Mouse (Mus musculus) midbrain, embryonic 10.5 days (tissue): ENCODE measurements at regions not wholly inside any gene's neighbourhood (a gene's known extent, or its start where the extent isn't known, plus 50 kb on each side); places are given as distances from the start of the nearest gene placed in this dataset.

Source experiments
- DNase-seq: peaks from one replicate; pipeline ENCODE4 v3.0.0-alpha.2; 2017; ENCODE audit warnings: low spot score
- H3K27ac ChIP-seq: fragments of 300-500 bp; sonication (generic); replicated peaks from 2 replicates; pipeline ENCODE4 v1.5.1; 2016; ENCODE audit warnings: mild to moderate bottlenecking
- H3K27me3 ChIP-seq: fragments of 300-500 bp; sonication (generic); 2 replicates; pipeline ENCODE4 v1.6.1; 2016; ENCODE audit warnings: low read depth, mild to moderate bottlenecking; ENCODE audit not compliant: poor library complexity, severe bottlenecking
- H3K36me3 ChIP-seq: fragments of 300-500 bp; sonication (generic); 2 replicates; pipeline ENCODE4 v1.6.1; 2016; ENCODE audit warnings: mild to moderate bottlenecking, moderate library complexity
- H3K4me1 ChIP-seq: fragments of 300-500 bp; sonication (generic); 2 replicates; pipeline ENCODE4 v1.6.1; 2016
- H3K4me3 ChIP-seq: fragments of 300-500 bp; sonication (generic); 2 replicates; pipeline ENCODE4 v1.5.1; 2016; ENCODE audit warnings: mild to moderate bottlenecking, moderate library complexity
- H3K9me3 ChIP-seq: fragments of 300-500 bp; sonication (generic); replicated peaks from 2 replicates; pipeline ENCODE4 v1.6.1; 2016; ENCODE audit warnings: mild to moderate bottlenecking
- WGBS: fragments of 180-500 bp; shearing (Covaris S2); methylation state at CpG from one replicate; pipeline ENCODE4 v1.1.7; 2016; 5-methylcytosine and 5-hydroxymethylcytosine counted together

GRCm38 (mm10) chr13:10630467-10630866, 269.8 kb upstream of the Chrm3 start:
- H3K27ac ChIP-seq: no peak overlapping the region
- H3K9me3 ChIP-seq: no peaks in the 10 kb centered on the region
- H3K27me3 ChIP-seq: no peaks in the 10 kb centered on the region
- DNase-seq: no peak
- H3K36me3 ChIP-seq: no peaks in the 10 kb centered on the region
- no peak overlapping the region for H3K4me3 ChIP-seq
- 81% methylated on average over 2 of the region's 2 CpGs for WGBS
- H3K4me1 ChIP-seq: no peaks in the 10 kb centered on the region

- H3K27ac ChIP-seq: no peak overlapping the region
- no peak for DNase-seq
- H3K27me3 ChIP-seq: no peaks in the 10 kb centered on the region
- no peak overlapping the region for H3K4me3 ChIP-seq
- H3K36me3 ChIP-seq: no peaks in the 10 kb centered on the region
- no peaks in the 10 kb centered on the region for H3K9me3 ChIP-seq
- H3K4me1 ChIP-seq: no peaks in the 10 kb centered on the region
Observed at GRCm38 (mm10) chr13:10619661-10620060, 259.0 kb upstream of the Chrm3 start.

GRCm38 (mm10) chr13:10618421-10618954, 257.8 kb upstream of the Chrm3 start:
- H3K4me3 ChIP-seq: no peak overlapping the region
- no peak overlapping the region for H3K27ac ChIP-seq
- H3K27me3 ChIP-seq: no peaks in the 10 kb centered on the region
- no peaks in the 10 kb centered on the region for H3K9me3 ChIP-seq
- no peaks in the 10 kb centered on the region for H3K4me1 ChIP-seq
- 92% methylated on average over 3 of the region's 3 CpGs for WGBS
- H3K36me3 ChIP-seq: no peaks in the 10 kb centered on the region
- DNase-seq: no peak

GRCm38 (mm10) chr13:10574951-10575350, 214.3 kb upstream of the Chrm3 start:
- no peaks in the 10 kb centered on the region for H3K27me3 ChIP-seq
- DNase-seq: no peak
- 92% methylated on average over 5 of the region's 5 CpGs for WGBS

GRCm38 (mm10) chr13:10566825-10567224, 206.2 kb upstream of the Chrm3 start:
- DNase-seq: no peak
- Histone ChIP-seq H3K9me3 (no peaks in the 10 kb centered on the region), H3K27ac (no peak overlapping the region), H3K4me3 (no peak overlapping the region), H3K4me1 (no peaks in the 10 kb centered on the region), H3K36me3 (no peaks in the 10 kb centered on the region), H3K27me3 (no peaks in the 10 kb centered on the region)
- WGBS: 89% methylated on average over 1 of the region's 1 CpGs

More at GRCm38 (mm10) chr13:10574951-10575350, 214.3 kb upstream of the Chrm3 start:
- H3K9me3 ChIP-seq: no peaks in the 10 kb centered on the region
- no peak overlapping the region for H3K4me3 ChIP-seq
- no peak overlapping the region for H3K27ac ChIP-seq
- no peaks in the 10 kb centered on the region for H3K4me1 ChIP-seq
- H3K36me3 ChIP-seq: no peaks in the 10 kb centered on the region

GRCm38 (mm10) chr13:10557559-10557958, 196.9 kb upstream of the Chrm3 start:
- Histone ChIP-seq H3K27ac (no peak overlapping the region), H3K27me3 (no peaks in the 10 kb centered on the region), H3K9me3 (no peaks in the 10 kb centered on the region), H3K4me3 (no peak overlapping the region), H3K36me3 (no peaks in the 10 kb centered on the region), H3K4me1 (no peaks in the 10 kb centered on the region)
- no peak for DNase-seq
- WGBS: 76% methylated on average over 1 of the region's 1 CpGs

- no peak overlapping the region for H3K4me3 ChIP-seq
- WGBS: 77% methylated on average over 2 of the region's 2 CpGs
- no peak overlapping the region for H3K27ac ChIP-seq
- H3K4me1 ChIP-seq: no peaks in the 10 kb centered on the region
- H3K27me3 ChIP-seq: no peaks in the 10 kb centered on the region
- H3K9me3 ChIP-seq: no peaks in the 10 kb centered on the region
- DNase-seq: no peak
- no peaks in the 10 kb centered on the region for H3K36me3 ChIP-seq
Observed at GRCm38 (mm10) chr13:10554595-10554994, 193.9 kb upstream of the Chrm3 start.

GRCm38 (mm10) chr13:10542723-10543122, 182.1 kb upstream of the Chrm3 start:
- Histone ChIP-seq H3K9me3 (no peaks in the 10 kb centered on the region), H3K4me1 (no peaks in the 10 kb centered on the region), H3K4me3 (no peak overlapping the region), H3K27me3 (no peaks in the 10 kb centered on the region), H3K27ac (no peak overlapping the region), H3K36me3 (no peaks in the 10 kb centered on the region)
- DNase-seq: no peak
- 88% methylated on average over 1 of the region's 1 CpGs for WGBS

GRCm38 (mm10) chr13:10540197-10540940, 179.7 kb upstream of the Chrm3 start:
- WGBS: 80% methylated on average over 8 of the region's 8 CpGs
- no peak overlapping the region for H3K27ac ChIP-seq
- no peaks in the 10 kb centered on the region for H3K4me1 ChIP-seq
- H3K27me3 ChIP-seq: no peaks in the 10 kb centered on the region
- H3K36me3 ChIP-seq: no peaks in the 10 kb centered on the region
- no peak overlapping the region for H3K4me3 ChIP-seq
- no peaks in the 10 kb centered on the region for H3K9me3 ChIP-seq
- no peak for DNase-seq

GRCm38 (mm10) chr13:10538927-10539326, 178.3 kb upstream of the Chrm3 start:
- Histone ChIP-seq H3K9me3 (no peaks in the 10 kb centered on the region), H3K4me3 (no peak overlapping the region), H3K27ac (no peak overlapping the region), H3K4me1 (no peaks in the 10 kb centered on the region), H3K36me3 (no peaks in the 10 kb centered on the region), H3K27me3 (no peaks in the 10 kb centered on the region)
- 77% methylated on average over 4 of the region's 4 CpGs for WGBS
- peak; percentile 13 for DNase-seq

GRCm38 (mm10) chr13:10527251-10527650, 166.6 kb upstream of the Chrm3 start:
- Histone ChIP-seq H3K36me3 (no peaks in the 10 kb centered on the region), H3K27ac (no peak overlapping the region), H3K9me3 (no peaks in the 10 kb centered on the region), H3K27me3 (no peaks in the 10 kb centered on the region), H3K4me3 (no peak overlapping the region), H3K4me1 (no peaks in the 10 kb centered on the region)
- WGBS: 80% methylated on average over 2 of the region's 2 CpGs
- DNase-seq: no peak

GRCm38 (mm10) chr13:10526470-10527207, 166.0 kb upstream of the Chrm3 start:
- DNase-seq: no peak
- Histone ChIP-seq H3K9me3 (no peaks in the 10 kb centered on the region), H3K4me3 (no peak overlapping the region), H3K27ac (no peak overlapping the region), H3K27me3 (no peaks in the 10 kb centered on the region), H3K36me3 (no peaks in the 10 kb centered on the region), H3K4me1 (no peaks in the 10 kb centered on the region)
- 79% methylated on average over 5 of the region's 5 CpGs for WGBS

GRCm38 (mm10) chr13:10504211-10504610, 143.6 kb upstream of the Chrm3 start:
- no peak overlapping the region for H3K27ac ChIP-seq
- WGBS: 34% methylated on average over 7 of the region's 7 CpGs
- DNase-seq: no peak
- H3K9me3 ChIP-seq: no peaks in the 10 kb centered on the region
- H3K4me1 ChIP-seq: peaks cover 7% of the 10 kb centered on the region; the same call in 1 of the 2 replicates
- no peak overlapping the region for H3K4me3 ChIP-seq
- H3K36me3 ChIP-seq: no peaks in the 10 kb centered on the region
- H3K27me3 ChIP-seq: no peaks in the 10 kb centered on the region
